Mouse (Mus musculus): ENCODE measurements at regions not wholly inside any gene's neighbourhood (a gene's known extent, or its start where the extent isn't known, plus 50 kb on each side); places are given as distances from the start of the nearest gene placed in this dataset.

GRCm38 (mm10) chr1:150043061-150043460, 56.8 kb upstream of the Ptgs2 start:
- TF ChIP-seq CTCF (conservative IDR thresholded peaks at IDR 0.05; ENCODE audit: insufficient read depth, insufficient read length, low read depth, low read length) (no peak), POLR2A (IDR thresholded peaks at IDR 0.05; ENCODE audit: low read depth, low read length) (no peak)
- 50% methylated on average over 3 of the region's 3 CpGs for WGBS
- Histone ChIP-seq H3K27ac (ENCODE audit: insufficient read depth, low read depth, low read length) (no peak overlapping the region), H3K4me1 (ENCODE audit: control insufficient read depth, insufficient read depth, low read length) (no peaks in the 10 kb centered on the region), H3K27me3 (replicated peaks; ENCODE audit: control insufficient read depth, insufficient read depth, low read length) (no peaks in the 10 kb centered on the region), H3K4me3 (ENCODE audit: insufficient read depth, low read depth, low read length) (no peak overlapping the region), H3K36me3 (ENCODE audit: control insufficient read depth, insufficient read depth, low read length) (no peaks in the 10 kb centered on the region)
- no peak for DNase-seq

DNA sequence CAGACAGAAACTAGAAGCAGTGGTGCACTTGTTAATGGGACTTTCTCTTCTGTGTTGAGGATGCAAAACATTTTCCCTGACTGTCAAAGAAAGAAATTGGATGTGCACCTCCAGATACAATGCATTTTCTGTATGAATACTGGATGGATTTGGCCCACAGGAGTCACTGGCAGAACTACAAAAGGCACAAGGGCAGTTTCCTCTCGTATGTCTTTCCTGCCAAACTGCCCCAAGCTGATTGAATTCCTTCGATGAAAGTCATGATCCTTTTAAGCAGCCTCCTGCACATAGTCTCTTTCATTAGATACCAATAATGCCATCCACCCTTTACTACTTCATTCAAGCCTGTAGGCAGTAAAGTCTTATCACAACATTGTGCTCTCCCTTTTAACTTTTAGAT, 58.2 kb upstream of the Ptgs2 start:
- no peaks in the 10 kb centered on the region for H3K36me3 ChIP-seq (ENCODE audit: control insufficient read depth, insufficient read depth, low read length)
- no peaks in the 10 kb centered on the region for H3K4me1 ChIP-seq (ENCODE audit: control insufficient read depth, insufficient read depth, low read length)
- WGBS = 58% methylated on average over 2 of the region's 2 CpGs
- TF ChIP-seq CTCF (conservative IDR thresholded peaks at IDR 0.05; ENCODE audit: insufficient read depth, insufficient read length, low read depth, low read length) (no peak), POLR2A (IDR thresholded peaks at IDR 0.05; ENCODE audit: low read depth, low read length) (no peak)
- no peak overlapping the region for H3K4me3 ChIP-seq (ENCODE audit: insufficient read depth, low read depth, low read length)
- no peak for DNase-seq
- H3K27ac ChIP-seq (ENCODE audit: insufficient read depth, low read depth, low read length) = no peak overlapping the region
- no peaks in the 10 kb centered on the region for H3K27me3 ChIP-seq (replicated peaks; ENCODE audit: control insufficient read depth, insufficient read depth, low read length)

- no peak for DNase-seq
- Histone ChIP-seq H3K27me3 (replicated peaks; ENCODE audit: control insufficient read depth, insufficient read depth, low read length) (no peaks in the 10 kb centered on the region), H3K27ac (ENCODE audit: insufficient read depth, low read depth, low read length) (no peak overlapping the region), H3K4me3 (ENCODE audit: insufficient read depth, low read depth, low read length) (no peak overlapping the region), H3K36me3 (ENCODE audit: control insufficient read depth, insufficient read depth, low read length) (no peaks in the 10 kb centered on the region), H3K4me1 (ENCODE audit: control insufficient read depth, insufficient read depth, low read length) (no peaks in the 10 kb centered on the region)
- WGBS = 85% methylated on average over 1 of the region's 1 CpGs
- no peak for TF ChIP-seq CTCF (conservative IDR thresholded peaks at IDR 0.05; ENCODE audit: insufficient read depth, insufficient read length, low read depth, low read length)
- no peak for TF ChIP-seq POLR2A (IDR thresholded peaks at IDR 0.05; ENCODE audit: low read depth, low read length)
These were observed 66.1 kb upstream of the Ptgs2 start for GRCm38 (mm10) chr1:150033729-150034128.

- H3K27me3 ChIP-seq (replicated peaks; ENCODE audit: control insufficient read depth, insufficient read depth, low read length) = no peaks in the 10 kb centered on the region
- WGBS = 93% methylated on average over 1 of the region's 1 CpGs
- H3K4me3 ChIP-seq (ENCODE audit: insufficient read depth, low read depth, low read length) = no peak overlapping the region
- DNase-seq = no peak
- H3K27ac ChIP-seq (ENCODE audit: insufficient read depth, low read depth, low read length) = no peak overlapping the region
- H3K4me1 ChIP-seq (ENCODE audit: control insufficient read depth, insufficient read depth, low read length) = no peaks in the 10 kb centered on the region
- H3K36me3 ChIP-seq (ENCODE audit: control insufficient read depth, insufficient read depth, low read length) = no peaks in the 10 kb centered on the region
- TF ChIP-seq POLR2A (IDR thresholded peaks at IDR 0.05; ENCODE audit: low read depth, low read length) (no peak), CTCF (conservative IDR thresholded peaks at IDR 0.05; ENCODE audit: insufficient read depth, insufficient read length, low read depth, low read length) (no peak)
These were observed 68.1 kb upstream of the Ptgs2 start for GRCm38 (mm10) chr1:150031743-150032142.

DNA sequence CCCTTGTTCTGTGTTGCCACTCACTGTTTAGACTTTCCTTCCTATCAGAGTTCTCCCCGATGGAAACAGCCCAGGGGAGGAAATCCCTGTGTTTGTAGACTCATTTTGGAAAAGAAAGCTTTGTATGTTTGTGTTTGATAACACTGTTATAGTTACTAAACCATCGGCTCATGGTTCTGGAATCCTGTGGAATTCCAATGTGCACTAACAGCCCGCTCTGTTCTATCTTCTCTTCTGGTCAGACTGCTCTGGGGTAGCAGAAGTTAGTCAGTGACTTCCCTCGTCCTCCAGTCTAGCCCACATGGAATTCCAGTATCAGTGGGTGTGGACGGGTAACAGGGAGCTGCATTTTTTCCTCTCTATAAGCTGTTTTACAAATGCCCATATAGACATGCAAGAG, 66.2 kb upstream of the Pla2g4a start:
- no peak overlapping the region for H3K4me3 ChIP-seq (ENCODE audit: insufficient read depth, low read depth, low read length)
- no peaks in the 10 kb centered on the region; the same call in 1 of the 2 replicates for H3K4me1 ChIP-seq (ENCODE audit: control insufficient read depth, insufficient read depth, low read length)
- no peaks in the 10 kb centered on the region for H3K27me3 ChIP-seq (replicated peaks; ENCODE audit: control insufficient read depth, insufficient read depth, low read length)
- no peak overlapping the region for H3K27ac ChIP-seq (ENCODE audit: insufficient read depth, low read depth, low read length)
- DNase-seq = no peak
- WGBS = 80% methylated on average over 5 of the region's 5 CpGs
- no peaks in the 10 kb centered on the region for H3K36me3 ChIP-seq (ENCODE audit: control insufficient read depth, insufficient read depth, low read length)
- TF ChIP-seq CTCF (conservative IDR thresholded peaks at IDR 0.05; ENCODE audit: insufficient read depth, insufficient read length, low read depth, low read length) (no peak), POLR2A (IDR thresholded peaks at IDR 0.05; ENCODE audit: low read depth, low read length) (no peak)

GRCm38 (mm10) chr1:150026188-150026587, 65.1 kb upstream of the Pla2g4a start:
- no peak overlapping the region for H3K4me3 ChIP-seq (ENCODE audit: insufficient read depth, low read depth, low read length)
- WGBS = 87% methylated on average over 3 of the region's 3 CpGs
- H3K4me1 ChIP-seq (ENCODE audit: control insufficient read depth, insufficient read depth, low read length) = no peaks in the 10 kb centered on the region; the same call in 1 of the 2 replicates
- no peak overlapping the region for H3K27ac ChIP-seq (ENCODE audit: insufficient read depth, low read depth, low read length)
- TF ChIP-seq POLR2A (IDR thresholded peaks at IDR 0.05; ENCODE audit: low read depth, low read length) = no peak
- TF ChIP-seq CTCF (conservative IDR thresholded peaks at IDR 0.05; ENCODE audit: insufficient read depth, insufficient read length, low read depth, low read length) = no peak
- no peaks in the 10 kb centered on the region for H3K36me3 ChIP-seq (ENCODE audit: control insufficient read depth, insufficient read depth, low read length)
- no peaks in the 10 kb centered on the region for H3K27me3 ChIP-seq (replicated peaks; ENCODE audit: control insufficient read depth, insufficient read depth, low read length)
- peak; percentile 10 for DNase-seq

GRCm38 (mm10) chr1:150015201-150015600, 54.1 kb upstream of the Pla2g4a start:
- peak; percentile 19 for DNase-seq
- Histone ChIP-seq H3K4me1 (ENCODE audit: control insufficient read depth, insufficient read depth, low read length) (no peaks in the 10 kb centered on the region), H3K27me3 (replicated peaks; ENCODE audit: control insufficient read depth, insufficient read depth, low read length) (no peaks in the 10 kb centered on the region), H3K36me3 (ENCODE audit: control insufficient read depth, insufficient read depth, low read length) (no peaks in the 10 kb centered on the region), H3K27ac (ENCODE audit: insufficient read depth, low read depth, low read length) (no peak overlapping the region), H3K4me3 (ENCODE audit: insufficient read depth, low read depth, low read length) (no peak overlapping the region)
- TF ChIP-seq POLR2A (IDR thresholded peaks at IDR 0.05; ENCODE audit: low read depth, low read length) = no peak
- TF ChIP-seq CTCF (conservative IDR thresholded peaks at IDR 0.05; ENCODE audit: insufficient read depth, insufficient read length, low read depth, low read length) = no peak
- WGBS = 57% methylated on average over 1 of the region's 1 CpGs

DNA sequence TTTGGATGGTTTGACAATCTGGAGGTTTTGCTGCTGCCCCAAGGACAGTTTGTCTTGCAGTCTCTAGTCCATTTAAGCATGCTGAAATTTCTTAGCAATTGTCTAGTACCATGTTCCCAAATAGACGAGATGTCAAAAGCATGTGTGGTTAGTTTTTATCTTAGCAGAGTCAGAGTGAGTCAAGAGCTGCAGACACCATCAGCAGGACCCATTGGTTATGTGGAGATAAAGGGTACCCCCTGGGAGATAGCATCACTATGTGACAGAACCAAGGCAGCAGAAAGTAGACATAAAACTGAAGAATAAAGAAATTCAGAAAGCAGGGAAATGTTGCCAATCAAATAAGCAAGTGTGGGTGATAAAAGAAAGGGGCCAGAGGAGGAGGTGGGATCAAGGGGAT, 51.4 kb upstream of the Pla2g4a start:
- H3K4me1 ChIP-seq (ENCODE audit: control insufficient read depth, insufficient read depth, low read length) = no peaks in the 10 kb centered on the region
- no peak for DNase-seq

More for the DNA sequence above, 51.4 kb upstream of the Pla2g4a start:
- WGBS = 76% methylated on average over 1 of the region's 1 CpGs
- H3K4me3 ChIP-seq (ENCODE audit: insufficient read depth, low read depth, low read length) = no peak overlapping the region
- H3K27ac ChIP-seq (ENCODE audit: insufficient read depth, low read depth, low read length) = no peak overlapping the region
- TF ChIP-seq POLR2A (IDR thresholded peaks at IDR 0.05; ENCODE audit: low read depth, low read length) = no peak
- no peak for TF ChIP-seq CTCF (conservative IDR thresholded peaks at IDR 0.05; ENCODE audit: insufficient read depth, insufficient read length, low read depth, low read length)
- H3K36me3 ChIP-seq (ENCODE audit: control insufficient read depth, insufficient read depth, low read length) = no peaks in the 10 kb centered on the region
- no peaks in the 10 kb centered on the region; the same call in 1 of the 2 replicates for H3K27me3 ChIP-seq (replicated peaks; ENCODE audit: control insufficient read depth, insufficient read depth, low read length)
